Mouse (Mus musculus): ENCODE measurements at regions not wholly inside any gene's neighbourhood (a gene's known extent, or its start where the extent isn't known, plus 50 kb on each side); places are given as distances from the start of the nearest gene placed in this dataset.

DNA sequence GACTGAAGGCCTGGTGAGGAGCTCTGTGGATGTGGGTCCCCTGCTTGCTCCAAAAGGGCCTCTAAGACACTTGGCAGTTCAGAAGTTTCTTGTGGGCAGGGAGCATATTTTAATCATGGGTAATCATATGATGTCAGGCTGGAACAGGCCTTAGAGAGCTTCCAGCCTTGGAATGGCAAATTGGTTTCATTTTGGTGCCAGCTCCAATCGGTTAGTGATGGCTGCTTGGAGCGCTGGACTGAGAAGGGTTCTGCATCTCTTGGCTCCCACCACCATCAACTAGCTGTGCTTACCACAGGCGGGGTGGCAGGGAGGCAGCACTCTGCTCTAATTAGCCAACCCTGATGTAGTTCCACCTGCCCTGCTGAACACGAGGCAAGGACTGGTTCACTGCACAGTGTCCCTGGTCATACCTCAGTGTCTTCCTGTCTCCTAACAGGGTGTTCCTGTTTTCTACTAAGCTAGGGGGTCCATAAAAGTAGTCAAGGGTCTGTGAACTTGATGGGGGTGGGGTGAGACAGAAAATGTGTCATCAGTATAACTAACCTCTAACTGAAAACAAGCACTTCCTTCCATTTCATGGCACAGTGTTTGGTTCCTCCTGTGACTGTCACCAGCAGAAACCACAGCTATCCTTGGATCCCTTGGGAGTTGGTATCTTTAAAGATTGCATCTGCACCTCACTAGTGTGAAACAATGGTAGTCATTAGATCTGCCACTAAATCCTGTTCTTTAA, 412.6 kb downstream of the Bcor start:
- Histone ChIP-seq H3K27me3 (replicated peaks) (no peaks in the 10 kb centered on the region), H3K36me3 (no peaks in the 10 kb centered on the region), H3K4me1 (replicated peaks) (peaks cover 8% of the 10 kb centered on the region; the same call in 1 of the 2 replicates), H3K27ac (ENCODE audit: poor library complexity, severe bottlenecking) (no peak overlapping the region), H3K9me3 (replicated peaks) (no peaks in the 10 kb centered on the region), H3K4me3 (no peak overlapping the region), H3K9ac (no peak overlapping the region), H3K4me2 (no peak overlapping the region)
- 83% methylated on average over 4 of the region's 4 CpGs for WGBS
- ATAC-seq (ENCODE audit: insufficient number of reproducible peaks, low FRiP score), result no peak

DNA sequence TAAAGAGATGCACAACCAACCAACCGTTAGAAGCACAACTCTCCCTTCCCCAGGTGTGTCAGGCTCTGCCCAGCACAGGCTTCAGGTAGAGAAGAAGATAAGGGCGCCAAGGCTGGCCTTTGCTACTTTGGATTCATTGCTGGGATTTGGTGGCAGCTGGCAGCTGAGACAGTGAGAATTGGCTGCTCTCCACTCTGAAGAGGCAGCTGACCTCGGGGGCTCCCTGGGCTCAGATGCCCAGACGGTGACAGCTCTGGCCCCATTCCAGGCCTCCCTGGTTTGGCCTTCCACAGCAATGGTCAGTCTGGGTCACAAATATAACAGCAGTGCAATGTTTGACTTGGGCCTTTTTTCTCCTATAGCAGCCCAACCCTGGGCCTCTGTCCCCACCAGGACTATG, 411.9 kb downstream of the Bcor start:
- WGBS, result 39% methylated on average over 4 of the region's 4 CpGs
- Histone ChIP-seq H3K36me3 (no peaks in the 10 kb centered on the region), H3K27me3 (replicated peaks) (no peaks in the 10 kb centered on the region), H3K4me2 (no peak overlapping the region), H3K9me3 (replicated peaks) (no peaks in the 10 kb centered on the region), H3K4me1 (replicated peaks) (peaks cover 16% of the 10 kb centered on the region), H3K4me3 (no peak overlapping the region), H3K9ac (no peak overlapping the region), H3K27ac (ENCODE audit: poor library complexity, severe bottlenecking) (no peak overlapping the region)
- ATAC-seq (ENCODE audit: insufficient number of reproducible peaks, low FRiP score), result no peak

DNA sequence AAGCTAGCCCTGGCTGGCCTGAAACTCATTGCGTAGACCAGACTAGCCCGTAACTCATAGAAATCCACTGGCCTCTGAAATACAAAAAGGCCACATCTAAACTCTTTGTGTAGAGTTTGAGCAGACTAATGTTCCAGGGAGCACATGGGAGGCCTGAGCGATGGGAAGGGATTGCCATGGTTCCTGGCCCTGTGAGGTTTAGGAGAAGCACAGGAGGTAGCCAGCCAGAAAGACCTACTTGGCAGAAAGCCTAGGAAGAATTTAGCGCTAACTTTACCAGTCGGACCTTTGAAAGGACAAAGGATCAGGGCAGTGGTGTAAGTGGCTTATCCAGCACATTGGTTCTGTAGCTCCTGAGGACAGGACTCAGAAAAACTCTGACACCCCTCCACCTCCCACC, 407.6 kb downstream of the Bcor start:
- no peaks in the 10 kb centered on the region for H3K9me3 ChIP-seq (replicated peaks)
- no peak for ATAC-seq (ENCODE audit: insufficient number of reproducible peaks, low FRiP score)
- H3K27ac ChIP-seq (ENCODE audit: poor library complexity, severe bottlenecking), result peak overlapping the region; percentile 66
- H3K4me1 ChIP-seq (replicated peaks), result peaks cover 21% of the 10 kb centered on the region
- WGBS, result 59% methylated on average over 5 of the region's 5 CpGs
- no peaks in the 10 kb centered on the region for H3K27me3 ChIP-seq (replicated peaks)
- H3K4me3 ChIP-seq, result no peak overlapping the region
- H3K9ac ChIP-seq, result no peak overlapping the region
- H3K36me3 ChIP-seq, result no peaks in the 10 kb centered on the region
- H3K4me2 ChIP-seq, result no peak overlapping the region

DNA sequence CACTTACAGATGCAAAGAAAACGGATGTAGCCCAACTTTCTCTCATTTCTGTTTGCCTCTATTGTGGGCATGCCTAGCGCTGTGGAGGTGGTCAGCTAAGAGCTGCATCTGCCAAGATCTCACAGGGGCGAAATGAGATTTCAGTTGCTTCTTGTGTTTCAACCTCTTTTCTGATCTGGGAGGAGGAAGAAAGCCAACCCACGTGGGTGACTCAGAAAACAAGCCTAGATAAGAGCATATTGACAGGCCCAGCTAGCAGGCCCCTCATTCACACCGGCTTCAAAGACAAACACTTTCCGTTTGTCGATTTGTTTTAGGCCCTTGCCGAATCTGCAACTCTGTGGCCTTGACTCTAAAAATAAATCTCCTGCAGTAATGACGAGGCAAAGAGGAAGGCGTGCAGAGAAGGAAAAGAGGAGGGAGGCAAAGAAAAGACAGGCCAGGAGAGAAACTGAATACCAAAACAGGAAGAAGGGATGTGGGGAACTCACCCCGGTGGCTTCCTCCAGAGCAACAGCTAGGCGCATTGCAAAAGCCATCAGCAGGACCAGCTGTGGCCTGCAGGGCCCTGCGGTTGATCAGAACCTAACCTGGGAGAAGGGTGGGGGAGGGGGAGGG, 407.1 kb downstream of the Bcor start:
- Histone ChIP-seq H3K36me3 (no peaks in the 10 kb centered on the region), H3K9me3 (replicated peaks) (no peaks in the 10 kb centered on the region), H3K27ac (ENCODE audit: poor library complexity, severe bottlenecking) (peak overlapping the region; percentile 66), H3K27me3 (replicated peaks) (no peaks in the 10 kb centered on the region), H3K4me1 (replicated peaks) (peaks cover 20% of the 10 kb centered on the region), H3K4me3 (no peak overlapping the region), H3K4me2 (peak overlapping the region; percentile 10; the same call in 1 of the 2 replicates), H3K9ac (no peak overlapping the region)
- WGBS, result 12% methylated on average over 13 of the region's 13 CpGs
- no peak for ATAC-seq (ENCODE audit: insufficient number of reproducible peaks, low FRiP score)

DNA sequence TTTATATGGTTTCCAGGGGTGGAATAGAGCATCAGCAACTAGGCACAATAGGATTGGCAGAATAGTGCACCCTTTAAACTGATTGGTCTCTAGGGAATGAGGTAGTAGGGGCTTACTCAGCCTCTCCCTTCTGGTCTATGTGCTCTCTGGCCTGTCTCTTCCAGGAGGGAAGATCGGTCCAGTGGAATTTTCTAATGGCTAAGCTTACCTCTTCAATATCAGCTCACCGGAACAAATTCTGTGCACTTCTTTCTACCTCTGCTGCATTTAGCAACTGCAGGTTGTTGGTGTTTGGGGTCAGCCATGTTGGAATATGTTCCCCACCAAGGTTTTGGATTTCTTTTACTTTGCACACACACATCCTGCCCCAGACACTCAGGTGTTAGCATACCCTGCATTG, 405.1 kb downstream of the Bcor start:
- no peaks in the 10 kb centered on the region for H3K27me3 ChIP-seq (replicated peaks)
- ATAC-seq (ENCODE audit: insufficient number of reproducible peaks, low FRiP score), result no peak
- H3K4me1 ChIP-seq (replicated peaks), result peaks cover 14% of the 10 kb centered on the region
- no peak overlapping the region for H3K27ac ChIP-seq (ENCODE audit: poor library complexity, severe bottlenecking)
- H3K4me2 ChIP-seq, result no peak overlapping the region
- H3K4me3 ChIP-seq, result no peak overlapping the region
- H3K9ac ChIP-seq, result no peak overlapping the region
- no peaks in the 10 kb centered on the region for H3K36me3 ChIP-seq
- 84% methylated on average over 2 of the region's 2 CpGs for WGBS
- no peaks in the 10 kb centered on the region; the same call in 1 of the 2 replicates for H3K9me3 ChIP-seq (replicated peaks)

DNA sequence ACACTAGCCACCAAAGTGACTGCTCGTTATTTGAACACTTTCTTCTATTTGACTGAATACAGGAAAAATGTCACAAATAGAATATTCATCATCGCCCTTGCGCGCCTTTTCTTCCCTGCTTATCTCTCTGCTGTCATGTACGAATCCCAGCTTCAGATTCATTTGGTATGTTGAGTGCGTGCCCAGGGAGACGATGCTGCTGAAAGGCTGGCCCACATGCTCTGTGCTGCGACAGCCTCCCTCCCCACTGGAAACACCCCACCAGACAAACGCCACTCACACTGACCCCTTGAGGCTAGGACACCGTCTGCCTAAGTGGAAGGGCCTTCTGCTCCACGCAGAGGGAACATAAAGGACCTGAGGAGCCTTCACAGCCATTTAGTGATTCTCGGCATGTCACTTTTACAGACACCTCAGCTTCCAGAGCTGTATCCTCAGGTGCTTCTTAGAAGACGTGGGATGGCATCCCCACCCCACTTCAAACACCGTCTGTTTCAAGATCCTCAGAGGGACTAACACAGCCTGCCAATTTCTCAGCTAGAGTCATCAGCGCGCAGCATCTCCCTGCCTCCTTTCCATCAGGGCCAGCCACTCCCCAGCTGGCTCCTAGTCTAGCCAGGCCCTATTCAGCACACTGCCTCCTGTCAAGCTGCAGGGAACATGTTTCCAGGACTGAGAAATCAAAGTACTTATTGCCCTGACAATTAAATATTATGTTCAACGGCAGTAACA, 396.6 kb downstream of the Bcor start:
- Histone ChIP-seq H3K36me3 (no peaks in the 10 kb centered on the region), H3K27ac (ENCODE audit: poor library complexity, severe bottlenecking) (no peak overlapping the region), H3K4me2 (no peak overlapping the region), H3K9ac (no peak overlapping the region), H3K4me3 (no peak overlapping the region), H3K27me3 (replicated peaks) (0 out of 2 replicates have a peak, but pooled peaks cover 5% of the 10 kb centered on the region), H3K9me3 (replicated peaks) (no peaks in the 10 kb centered on the region; the same call in 1 of the 2 replicates), H3K4me1 (replicated peaks) (no peaks in the 10 kb centered on the region)
- WGBS, result 59% methylated on average over 17 of the region's 17 CpGs
- ATAC-seq (ENCODE audit: insufficient number of reproducible peaks, low FRiP score), result no peak

DNA sequence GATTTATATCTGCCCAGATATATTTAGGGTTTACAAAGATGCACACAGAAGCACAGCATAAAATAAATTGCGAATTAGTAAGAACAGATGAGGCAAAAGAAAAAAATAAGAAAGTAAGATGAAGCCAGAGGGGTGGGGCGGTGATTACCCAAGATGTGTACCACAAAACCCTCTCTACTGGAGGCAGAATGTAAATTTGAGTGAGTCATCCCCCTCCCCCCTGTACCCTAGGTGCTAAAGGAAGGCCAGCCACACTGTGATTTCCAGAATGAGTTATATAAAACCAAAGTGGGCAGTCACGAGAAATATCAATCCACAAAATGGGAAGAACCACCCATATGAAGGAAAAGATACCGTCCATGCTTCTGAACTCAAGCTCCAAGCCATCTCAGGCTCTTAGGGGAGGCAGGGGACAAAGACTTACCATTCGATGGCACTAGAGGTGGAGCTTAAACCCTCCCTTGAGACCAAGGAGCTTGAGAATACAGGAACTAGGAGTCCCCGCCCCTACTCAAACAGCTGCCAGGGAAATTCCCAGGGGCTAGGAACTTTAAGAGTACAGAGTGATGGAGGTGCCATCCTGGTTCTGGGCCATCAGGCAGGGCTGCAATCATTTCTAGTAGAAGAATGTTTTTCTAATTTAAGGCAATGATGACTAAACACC, 383.8 kb downstream of the Bcor start:
- Histone ChIP-seq H3K27me3 (replicated peaks) (0 out of 2 replicates have a peak, but pooled peaks cover 3% of the 10 kb centered on the region), H3K9me3 (replicated peaks) (no peaks in the 10 kb centered on the region), H3K27ac (ENCODE audit: poor library complexity, severe bottlenecking) (no peak overlapping the region), H3K4me3 (no peak overlapping the region), H3K4me2 (no peak overlapping the region), H3K4me1 (replicated peaks) (no peaks in the 10 kb centered on the region), H3K36me3 (no peaks in the 10 kb centered on the region), H3K9ac (no peak overlapping the region)
- ATAC-seq (ENCODE audit: insufficient number of reproducible peaks, low FRiP score), result no peak
- WGBS, result 66% methylated on average over 6 of the region's 6 CpGs

DNA sequence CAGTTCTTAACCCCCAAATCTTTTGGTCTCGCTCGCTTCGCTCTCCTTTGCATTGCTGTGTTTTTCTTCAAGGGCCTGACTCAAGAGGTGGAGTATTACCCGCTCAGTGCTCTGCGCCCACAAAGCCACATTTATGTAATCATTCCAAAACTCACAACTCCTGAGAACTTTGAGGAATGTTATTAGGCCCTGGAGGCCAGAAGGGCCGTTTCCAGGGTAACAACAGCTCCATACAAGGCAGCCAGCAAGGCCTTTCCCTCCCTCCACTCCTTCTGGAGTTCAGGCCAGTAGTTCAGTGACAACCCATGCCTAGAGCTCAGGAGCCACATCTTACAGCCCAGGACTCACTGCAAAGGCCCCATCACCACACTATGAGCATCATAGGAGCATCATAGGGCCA, 365.1 kb downstream of the Bcor start:
- Histone ChIP-seq H3K4me3 (no peak overlapping the region), H3K9me3 (replicated peaks) (peaks cover 4% of the 10 kb centered on the region; the same call in 1 of the 2 replicates), H3K36me3 (no peaks in the 10 kb centered on the region), H3K27ac (ENCODE audit: poor library complexity, severe bottlenecking) (no peak overlapping the region), H3K27me3 (replicated peaks) (0 out of 2 replicates have a peak, but pooled peaks cover 6% of the 10 kb centered on the region), H3K4me1 (replicated peaks) (peaks cover 9% of the 10 kb centered on the region; the same call in 1 of the 2 replicates), H3K9ac (no peak overlapping the region), H3K4me2 (no peak overlapping the region)
- no peak for ATAC-seq (ENCODE audit: insufficient number of reproducible peaks, low FRiP score)
- WGBS, result 69% methylated on average over 6 of the region's 6 CpGs

DNA sequence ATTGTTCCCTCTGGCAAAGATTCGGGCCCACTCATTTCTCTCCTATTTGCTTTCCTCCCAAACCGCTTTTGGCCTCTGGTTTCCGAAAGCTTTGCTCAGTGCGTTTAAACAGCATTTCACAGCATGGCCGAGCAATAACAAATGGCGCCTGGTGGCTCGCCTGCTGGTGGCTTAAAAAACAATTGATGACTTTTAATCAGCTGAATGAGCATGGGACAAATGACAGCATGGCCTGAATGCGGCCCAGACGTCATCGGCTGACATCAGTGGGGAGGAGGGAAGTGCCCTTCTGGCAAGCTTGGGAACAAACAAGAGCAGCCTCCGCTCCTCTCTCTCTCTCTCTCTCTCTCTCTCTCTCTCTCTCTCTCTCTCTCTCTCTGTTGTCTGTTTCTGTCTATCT, 362.3 kb downstream of the Bcor start:
- H3K9me3 ChIP-seq (replicated peaks), result no peaks in the 10 kb centered on the region
- no peaks in the 10 kb centered on the region for H3K36me3 ChIP-seq
- ATAC-seq (ENCODE audit: insufficient number of reproducible peaks, low FRiP score), result no peak
- peaks cover 13% of the 10 kb centered on the region for H3K27me3 ChIP-seq (replicated peaks)
- H3K27ac ChIP-seq (ENCODE audit: poor library complexity, severe bottlenecking), result no peak overlapping the region
- H3K4me1 ChIP-seq (replicated peaks), result peaks cover 17% of the 10 kb centered on the region; the same call in 1 of the 2 replicates
- H3K4me2 ChIP-seq, result peak overlapping the region; percentile 33
- 19% methylated on average over 7 of the region's 11 CpGs for WGBS
- H3K4me3 ChIP-seq, result no peak overlapping the region
- no peak overlapping the region for H3K9ac ChIP-seq

DNA sequence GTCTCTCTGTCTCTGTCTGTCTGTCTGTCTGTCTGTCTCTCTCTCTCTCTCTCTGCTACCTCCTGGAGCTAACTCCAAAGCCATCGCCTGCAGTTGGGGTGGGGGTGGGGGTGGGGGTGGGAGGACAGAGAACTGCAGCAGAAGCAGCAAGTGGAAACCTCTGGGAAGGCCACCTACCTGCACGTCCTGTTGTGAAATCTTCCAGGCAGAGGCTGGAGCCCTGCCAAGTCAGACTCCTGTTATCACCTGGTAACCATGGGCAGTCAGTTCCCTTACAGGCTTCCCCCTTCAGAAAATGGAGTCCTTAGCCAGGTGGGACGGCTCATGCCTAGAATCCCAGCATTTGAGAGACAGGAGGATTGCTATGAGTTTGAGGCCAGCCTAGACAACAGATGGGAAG, 361.8 kb downstream of the Bcor start:
- H3K4me1 ChIP-seq (replicated peaks), result peaks cover 21% of the 10 kb centered on the region
- peak overlapping the region; percentile 33 for H3K4me2 ChIP-seq
- 15% methylated on average over 3 of the region's 3 CpGs for WGBS
- H3K9ac ChIP-seq, result no peak overlapping the region
- H3K27me3 ChIP-seq (replicated peaks), result peaks cover 17% of the 10 kb centered on the region
- H3K27ac ChIP-seq (ENCODE audit: poor library complexity, severe bottlenecking), result no peak overlapping the region
- H3K9me3 ChIP-seq (replicated peaks), result no peaks in the 10 kb centered on the region
- H3K4me3 ChIP-seq, result no peak overlapping the region
- H3K36me3 ChIP-seq, result no peaks in the 10 kb centered on the region
- ATAC-seq (ENCODE audit: insufficient number of reproducible peaks, low FRiP score), result no peak

All from heart, embryonic 12.5 days (tissue).